Mouse (Mus musculus): ENCODE measurements around the gene 2310057M21Rik.
A peak's percentile ranks its signal among the peaks of the same experiment; 100 is the strongest.
"Not testable (repeated sequence)": the region's sequence is repeated elsewhere in the genome, so short reads cannot be mapped to it uniquely, and the experiment has no call there.

The 2310057M21Rik gene

DNA sequence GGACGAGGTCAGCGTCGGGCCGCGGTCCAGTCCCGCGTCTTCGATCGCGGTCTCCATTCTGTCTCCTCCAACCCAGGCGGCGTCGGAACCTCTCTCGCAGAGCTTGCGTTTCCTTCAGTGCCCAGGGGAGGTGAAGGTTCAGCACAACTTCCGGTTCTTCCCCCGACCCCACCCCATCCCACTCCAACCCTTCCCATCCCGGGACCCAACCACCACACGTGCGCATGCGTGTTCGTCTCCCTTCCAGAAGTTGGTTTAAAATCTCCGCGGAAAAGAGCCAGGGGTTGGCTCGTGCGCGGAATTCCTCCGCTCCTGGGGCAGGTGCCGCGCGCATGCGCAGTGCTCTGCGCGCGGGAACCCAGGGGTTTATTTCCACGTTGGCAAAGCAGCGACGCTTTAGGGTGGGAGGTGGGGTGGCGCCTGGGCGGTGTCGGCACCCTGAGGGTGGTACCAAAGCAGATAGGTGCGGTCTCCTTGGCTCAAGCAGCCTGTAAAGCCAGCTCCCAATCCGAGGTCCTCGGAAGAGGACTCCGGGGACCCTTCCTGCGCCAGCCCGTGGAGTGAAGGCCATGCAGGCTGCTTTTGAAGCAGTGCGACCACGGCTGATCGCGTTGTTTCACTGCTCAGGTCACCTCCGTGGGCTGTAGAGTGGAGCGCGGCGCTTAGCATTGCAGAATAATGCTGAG, at the start of gene 2310057M21Rik:
Gene 2310057M21Rik, minus strand, starts transcription at position 145 of the 686 bp plus-strand sequence.
- peak; percentile 95 to 97 for DNase-seq

DNA sequence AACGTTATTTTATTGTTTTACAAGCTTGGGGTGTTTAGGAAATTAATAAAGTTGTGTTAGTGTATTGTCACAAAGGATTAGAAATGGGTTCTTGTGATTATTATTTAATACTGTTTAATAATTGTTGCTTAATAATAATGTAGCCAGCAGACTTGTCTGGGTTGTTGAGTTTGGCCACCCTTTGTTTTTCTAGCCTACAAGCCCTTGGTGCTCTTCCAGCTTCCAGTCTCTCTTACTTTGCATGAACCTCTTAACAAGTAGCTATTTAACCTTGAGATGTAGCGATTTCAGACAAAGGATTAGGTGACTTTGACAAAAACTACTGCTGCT, 49.3 kb upstream of the 2310057M21Rik start:
- DNase-seq: no peak

- DNase-seq: peak; percentile 31 to 69
These were observed 48.8 kb upstream of the 2310057M21Rik start for GRCm38 (mm10) chr7:131411221-131411940.

DNA sequence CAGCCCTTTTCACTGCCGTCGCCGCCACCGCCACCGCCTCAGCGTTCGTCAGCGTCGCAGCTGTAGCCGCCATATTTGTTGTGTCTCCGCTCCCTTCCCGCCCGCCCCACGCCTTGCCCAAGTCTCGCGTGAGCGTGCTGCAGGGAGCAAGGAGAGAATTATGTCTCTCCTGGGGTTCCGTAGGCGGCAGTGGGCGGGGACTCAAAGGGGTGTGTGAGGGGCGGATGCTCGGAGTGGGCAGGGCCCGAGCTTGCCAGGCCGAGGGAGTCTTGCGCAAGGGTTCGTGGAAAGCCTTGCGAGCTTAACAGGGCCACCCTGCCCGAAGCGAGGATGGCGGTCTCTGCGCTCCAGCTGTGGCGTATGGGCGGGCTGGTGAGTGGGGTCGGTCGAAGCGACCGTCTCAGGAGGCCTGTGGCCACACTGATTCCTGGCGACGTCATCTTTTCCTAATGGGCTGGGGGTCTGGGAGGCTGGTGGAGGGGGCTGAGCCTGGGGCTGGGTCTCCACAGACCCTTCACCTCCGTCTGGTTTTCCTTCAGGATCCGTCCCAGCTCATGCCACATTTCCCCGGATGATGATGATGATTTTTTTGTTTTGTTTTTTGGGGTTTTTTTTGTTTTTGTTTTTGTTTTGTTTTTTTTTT, 48.0 kb upstream of the 2310057M21Rik start, which contains the start of the genes Ikzf5 and Acadsb:
Gene Ikzf5, minus strand, starts transcription at position 106 of the 643 bp plus-strand sequence.
Gene Acadsb, plus strand, starts transcription at position 186 of the 643 bp plus-strand sequence.
- peak; percentile 100 for DNase-seq

GRCm38 (mm10) chr7:131409988-131410385, 47.4 kb upstream of the 2310057M21Rik start:
- no peak for DNase-seq

DNA sequence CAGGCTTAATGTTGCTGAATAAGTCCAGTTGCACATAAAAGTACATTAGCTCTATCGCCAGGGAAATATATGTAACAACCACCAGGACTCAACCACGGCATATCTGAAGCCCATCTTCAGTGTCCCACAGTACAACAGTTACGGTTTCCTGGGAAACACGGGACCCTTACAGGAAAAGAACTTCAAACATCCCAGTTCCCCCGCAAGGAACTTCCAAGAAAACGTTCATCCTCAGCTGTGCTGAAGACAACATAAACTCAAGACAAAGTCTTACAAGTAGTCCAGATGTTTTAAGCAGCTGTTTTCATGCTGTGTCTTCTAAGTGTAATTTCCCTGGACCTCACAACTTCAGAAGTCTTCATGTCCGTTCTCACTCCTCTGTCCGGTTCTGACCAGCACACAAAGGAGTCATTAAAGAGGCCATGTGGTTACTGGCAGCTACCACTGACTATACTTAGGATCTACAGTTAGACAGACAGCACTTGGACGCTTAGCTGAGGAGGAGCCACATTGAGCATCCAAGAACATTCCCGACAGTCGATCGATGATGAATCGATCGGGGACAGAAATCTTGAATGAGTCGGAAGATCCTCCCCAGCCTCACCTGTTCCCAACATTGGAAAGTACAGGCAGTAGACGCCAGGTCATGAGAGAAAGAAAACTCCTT, 46.9 kb upstream of the 2310057M21Rik start:
- peak in 1 of 2 experiments; percentile 9 for DNase-seq

GRCm38 (mm10) chr7:131391761-131392160, 29.2 kb upstream of the 2310057M21Rik start:
- not testable (repeated sequence) for DNase-seq

- no peak for DNase-seq
These were observed 9.5 kb upstream of the 2310057M21Rik start for GRCm38 (mm10) chr7:131371880-131372651.

GRCm38 (mm10) chr7:131371470-131371860, 8.9 kb upstream of the 2310057M21Rik start:
- no peak for DNase-seq

GRCm38 (mm10) chr7:131370648-131371469, 8.3 kb upstream of the 2310057M21Rik start, which contains the start of gene Pstk:
Gene Pstk (plus strand): TSS chr7:131371141.
- peak; percentile 87 for DNase-seq

- DNase-seq: no peak
These were observed 1.6 kb upstream of the 2310057M21Rik start for GRCm38 (mm10) chr7:131364131-131364530.

GRCm38 (mm10) chr7:131362269-131362614, 317 bp downstream of the 2310057M21Rik start:
- no peak for DNase-seq

GRCm38 (mm10) chr7:131356105-131356504, 6.5 kb downstream of the 2310057M21Rik start:
- no peak for DNase-seq

DNA sequence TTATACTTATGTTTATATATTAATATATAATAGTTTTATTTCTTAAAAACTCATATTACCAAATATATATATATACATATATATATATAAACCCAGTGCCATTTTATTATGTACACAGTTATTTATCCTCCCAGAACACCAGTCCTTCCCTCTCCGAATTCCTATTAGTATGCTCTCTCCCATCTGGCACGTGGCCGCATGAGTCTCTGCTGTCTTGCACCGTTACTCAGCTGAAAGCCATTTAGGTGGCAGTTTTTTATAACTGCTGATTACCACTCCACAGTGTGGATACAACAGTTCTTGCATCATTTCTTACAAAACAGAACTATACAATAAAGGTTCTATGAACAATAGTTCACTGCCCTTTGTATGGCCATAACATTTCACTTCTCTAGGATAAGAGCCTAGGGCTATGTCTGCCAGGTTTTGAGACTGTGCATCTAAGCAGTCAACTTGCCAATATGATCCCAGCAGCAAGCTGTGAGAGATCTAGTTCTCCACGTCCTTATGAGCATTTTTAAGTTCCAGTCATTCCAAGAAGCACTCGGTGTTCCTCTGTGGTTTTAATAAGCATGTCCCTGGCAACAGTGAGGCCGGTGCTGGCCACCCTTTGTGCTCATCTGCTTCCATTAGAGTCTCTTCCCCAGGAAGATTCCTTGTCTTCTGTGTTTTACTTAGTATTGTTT, 16.6 kb downstream of the 2310057M21Rik start:
- no peak for DNase-seq

DNA sequence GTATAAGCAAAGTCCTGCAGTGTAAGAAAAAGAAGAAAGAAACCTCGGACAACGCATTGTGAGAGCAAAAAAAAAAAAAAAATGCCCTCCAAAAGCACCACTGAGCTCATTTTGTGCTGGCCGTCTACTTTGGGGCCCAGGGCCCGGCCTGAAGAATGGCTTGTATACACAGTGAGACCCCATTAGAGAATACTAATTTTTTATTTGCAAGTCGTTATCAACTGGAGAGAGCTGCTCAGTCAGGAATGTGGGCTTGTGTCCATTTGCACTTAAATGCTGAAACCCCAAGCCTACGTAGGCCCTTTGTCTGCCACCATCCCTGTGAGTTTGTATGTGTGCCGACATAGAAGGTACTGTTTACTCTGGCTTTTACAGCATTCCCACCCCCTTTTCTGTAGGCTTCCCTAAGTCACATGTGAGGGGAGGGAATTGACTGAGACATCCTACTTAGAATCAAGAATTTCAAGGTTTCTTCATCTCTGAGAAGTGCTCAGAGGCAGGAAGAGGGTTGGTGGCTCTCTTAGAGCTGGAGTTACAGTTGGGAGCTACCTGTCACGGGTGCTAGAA, 25.0 kb downstream of the 2310057M21Rik start:
- DNase-seq: no peak

- DNase-seq: no peak
These were observed 29.0 kb downstream of the 2310057M21Rik start, which contains the start of gene Fam24a for GRCm38 (mm10) chr7:131333564-131333963. Gene Fam24a (plus strand): TSS chr7:131333864.

GRCm38 (mm10) chr7:131331688-131332087, 30.9 kb downstream of the 2310057M21Rik start:
- no peak for DNase-seq

GRCm38 (mm10) chr7:131329416-131329815, 33.1 kb downstream of the 2310057M21Rik start, which contains the start of gene Fam24b:
Gene Fam24b (minus strand): TSS chr7:131329516.
- no peak for DNase-seq

GRCm38 (mm10) chr7:131327054-131327453, 35.5 kb downstream of the 2310057M21Rik start:
- no peak for DNase-seq

DNA sequence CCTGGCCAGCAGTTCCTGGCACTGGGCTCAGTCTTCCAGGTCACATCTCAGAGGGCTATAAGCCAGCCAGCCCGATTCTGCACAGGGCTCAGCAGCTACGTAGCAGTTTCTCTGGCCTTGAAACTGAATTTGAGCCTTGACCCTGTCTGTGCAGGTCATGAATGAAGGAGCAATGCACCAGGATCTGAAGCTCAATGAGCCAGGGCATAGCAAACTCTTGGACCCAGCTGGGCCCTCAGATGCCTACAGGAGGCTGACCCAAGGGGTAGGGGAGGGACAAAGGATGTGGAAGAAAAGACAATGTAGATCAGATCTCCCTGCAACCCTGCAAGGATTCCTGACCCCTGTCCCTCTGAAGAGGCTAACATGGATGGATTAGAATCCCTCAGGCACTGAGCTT, 40.4 kb downstream of the 2310057M21Rik start, which contains the start of gene Cuzd1:
Gene Cuzd1, minus strand, starts transcription at position 101 of the 400 bp plus-strand sequence.
- DNase-seq: no peak
